ENCODE assay signal across 9 mouse cellular contexts in genomic region chr9:80351678-80352331, GRCm38 (mm10).
DNase-seq lines count a peak whose midpoint lies in the region; ATAC-seq lines count a peak whose summit lies in the region.
"Had no signal": no experiment of that assay in that cellular context is flagged by ENCODE, and none has a peak within 500 bp of the region (broad histone marks: within the 10 kb centered on the region; RNA-seq: fewer than 3 reads in every experiment).

No protein-coding gene starts in this region.

- H3K36me3 ChIP-seq in heart, embryonic 16.5 days (ENCODE audit: control insufficient read depth, insufficient read depth): no peaks in the 10 kb centered on the region
- no peaks in the 10 kb centered on the region for H3K36me3 ChIP-seq in hindbrain, embryonic 12.5 days
- H3K36me3 ChIP-seq in midbrain, embryonic 13.5 days: no peaks in the 10 kb centered on the region
- H3K36me3 ChIP-seq: G1E had no signal

- 0 out of 2 replicates have a peak overlapping the region, but pooled peaks have one; percentile 12 for H3K4me3 ChIP-seq in heart, embryonic 16.5 days (ENCODE audit: low read length)
- no peak overlapping the region for H3K4me3 ChIP-seq in hindbrain, embryonic 12.5 days
- 0 out of 2 replicates have a peak overlapping the region, but pooled peaks have one; percentile 5 for H3K4me3 ChIP-seq in midbrain, embryonic 13.5 days (replicated peaks)

- no peak overlapping the region for H3K27ac ChIP-seq in heart, embryonic 16.5 days (ENCODE audit: low read length)
- H3K27ac ChIP-seq in hindbrain, embryonic 12.5 days: no peak overlapping the region
- H3K27ac ChIP-seq in midbrain, embryonic 13.5 days: no peak overlapping the region

- ATAC-seq in heart, embryonic 16.5 days (replicated peaks; ENCODE audit: extremely low read depth, insufficient read depth, low FRiP score): no peak
- ATAC-seq in hindbrain, embryonic 12.5 days (ENCODE audit: low FRiP score): peak; percentile 58
- peak; percentile 89 for ATAC-seq in midbrain, embryonic 13.5 days
- ATAC-seq in inflammation-experienced regulatory T-cells, adult 6 months: no peak

- intact Hi-C loops in heart, postnatal 10 days (cut with DNase I): no loop called here

- WGBS in heart, embryonic 16.5 days: 50% methylated on average over 20 of the region's 20 CpGs
- 22% methylated on average over 20 of the region's 20 CpGs for WGBS in hindbrain, embryonic 12.5 days
- 13% methylated on average over 20 of the region's 20 CpGs for WGBS in midbrain, embryonic 13.5 days

- no peak for DNase-seq in heart, adult 8-10 months (ENCODE audit: low spot score)
- peak; percentile 47 for DNase-seq in embryo, embryonic 10.5 days (ENCODE audit: low spot score)
- no peak for DNase-seq in ovary, postnatal 14 days (ENCODE audit: low spot score)
- no peak for DNase-seq in heart, postnatal 10 days

- H3K4me2 ChIP-seq in heart, embryonic 16.5 days (ENCODE audit: low read depth, low read length): peak overlapping the region; percentile 38; the same call in 1 of the 2 replicates
- H3K4me2 ChIP-seq in hindbrain, embryonic 12.5 days (replicated peaks): peak overlapping the region; percentile 37
- peak overlapping the region; percentile 45 for H3K4me2 ChIP-seq in midbrain, embryonic 13.5 days (replicated peaks)

- H3K4me1 ChIP-seq in heart, embryonic 16.5 days (ENCODE audit: control insufficient read depth, insufficient read depth, low read length): no peaks in the 10 kb centered on the region
- peaks cover 3% of the 10 kb centered on the region; the same call in 1 of the 2 replicates for H3K4me1 ChIP-seq in hindbrain, embryonic 12.5 days
- H3K4me1 ChIP-seq in midbrain, embryonic 13.5 days (replicated peaks): 0 out of 2 replicates have a peak, but pooled peaks cover 10% of the 10 kb centered on the region

- no peaks in the 10 kb centered on the region for H3K27me3 ChIP-seq in heart, embryonic 16.5 days (ENCODE audit: control insufficient read depth, insufficient read depth, low read length)
- no peaks in the 10 kb centered on the region for H3K27me3 ChIP-seq in hindbrain, embryonic 12.5 days
- H3K27me3 ChIP-seq in midbrain, embryonic 13.5 days: no peaks in the 10 kb centered on the region

- H3K9me3 ChIP-seq in heart, embryonic 16.5 days (replicated peaks; ENCODE audit: control insufficient read depth, low read length): no peaks in the 10 kb centered on the region
- no peaks in the 10 kb centered on the region for H3K9me3 ChIP-seq in hindbrain, embryonic 12.5 days (replicated peaks)
- no peaks in the 10 kb centered on the region for H3K9me3 ChIP-seq in midbrain, embryonic 13.5 days
- H3K9me3 ChIP-seq: G1E had no signal

- no peak overlapping the region for H3K9ac ChIP-seq in heart, embryonic 16.5 days (ENCODE audit: low read length)
- H3K9ac ChIP-seq in hindbrain, embryonic 12.5 days: no peak overlapping the region
- no peak overlapping the region for H3K9ac ChIP-seq in midbrain, embryonic 13.5 days (replicated peaks)

Comparison
In these comparisons a context has a peak if more than half of its experiments do, and no peak if none do; other contexts are left out.
1. ATAC-seq: peak in hindbrain, embryonic 12.5 days (single experiment) and midbrain, embryonic 13.5 days (single experiment); none in heart, embryonic 16.5 days (single experiment) and inflammation-experienced regulatory T-cells, adult 6 months (single experiment).
2. Peak in every context shown above with its lines, with median percentiles within 50 percentile points of each other: H3K4me2 ChIP-seq.